Mouse (Mus musculus) ZHBTc4 (cell line): ENCODE measurements around the gene Cacnb3.
A peak's percentile ranks its signal among the peaks of the same experiment; 100 is the strongest.

ENCODE experiments used
- DNase-seq: peaks from one replicate; pipeline ENCODE4 v3.0.0-alpha.2; 2011; ENCODE audit warnings: low read depth, low spot score

The Cacnb3 gene

DNA sequence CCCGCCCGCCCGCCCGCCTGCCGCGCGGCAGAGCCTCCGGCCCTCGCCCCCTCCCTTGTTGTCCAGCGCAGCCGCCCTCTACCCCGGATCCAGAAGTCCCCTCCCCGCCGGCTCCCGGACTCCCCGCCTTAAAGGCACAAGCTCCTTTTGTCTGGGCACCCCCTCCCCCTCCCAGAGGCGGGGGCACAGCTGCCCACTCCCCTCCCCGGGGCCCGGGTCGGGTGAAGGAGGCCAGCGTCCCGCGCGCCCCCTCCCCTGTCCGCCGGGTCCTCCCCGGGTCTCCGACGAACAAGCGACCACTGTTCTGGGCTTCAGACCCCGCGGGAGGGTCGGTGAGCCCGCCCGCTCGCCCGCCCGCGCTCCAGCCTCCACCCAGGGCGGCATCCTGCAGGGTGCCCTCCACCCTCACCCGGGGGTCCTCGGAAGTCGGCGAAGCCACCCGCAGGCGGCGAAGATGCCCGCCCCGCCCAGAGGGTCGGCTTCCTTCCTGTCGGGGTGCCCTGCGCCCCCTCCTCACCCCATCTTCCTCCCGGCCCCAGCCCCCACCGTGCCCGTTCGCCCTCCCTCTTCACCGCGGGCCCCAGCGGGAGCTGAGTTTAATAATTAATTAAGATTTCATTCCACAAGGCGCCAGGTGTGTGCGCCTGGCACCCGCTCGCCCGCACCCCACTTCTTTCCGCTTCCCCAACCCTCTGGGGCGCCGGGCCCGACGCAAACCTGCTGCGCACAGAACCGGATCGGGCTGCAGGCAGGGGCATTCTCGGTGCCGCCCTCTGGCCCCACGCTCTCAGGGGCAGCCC lies 21.1 kb upstream of the Cacnb3 start, which contains the start of gene Adcy6:
Adcy6 (minus strand) TSS at position 746 of the 800 bp plus-strand sequence.
- no peak for DNase-seq

DNA sequence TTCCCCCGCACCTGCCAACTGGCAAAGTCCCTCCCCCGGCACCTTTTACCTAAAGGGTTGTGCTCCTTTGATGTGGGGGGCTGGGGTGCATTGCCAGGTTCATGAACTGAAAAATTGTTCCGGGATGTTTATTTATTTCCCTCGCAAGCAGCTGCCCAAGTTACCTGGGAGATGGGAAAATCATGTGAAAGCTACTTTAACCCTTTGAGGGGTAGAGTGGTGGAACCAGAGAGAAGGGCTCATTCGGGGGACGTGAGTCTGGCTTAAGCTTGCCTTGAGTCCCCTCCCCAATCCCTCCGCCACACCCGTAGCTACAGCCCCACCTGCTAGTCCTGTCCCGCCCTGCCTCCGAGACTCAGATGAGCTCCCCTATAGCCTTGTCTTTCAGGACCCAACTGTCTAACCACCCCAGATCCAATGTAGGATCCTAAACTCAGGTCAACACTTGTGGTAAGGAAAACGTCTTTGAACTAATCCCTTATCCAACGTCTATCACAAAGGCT lies 20.5 kb upstream of the Cacnb3 start:
- no peak for DNase-seq

DNA sequence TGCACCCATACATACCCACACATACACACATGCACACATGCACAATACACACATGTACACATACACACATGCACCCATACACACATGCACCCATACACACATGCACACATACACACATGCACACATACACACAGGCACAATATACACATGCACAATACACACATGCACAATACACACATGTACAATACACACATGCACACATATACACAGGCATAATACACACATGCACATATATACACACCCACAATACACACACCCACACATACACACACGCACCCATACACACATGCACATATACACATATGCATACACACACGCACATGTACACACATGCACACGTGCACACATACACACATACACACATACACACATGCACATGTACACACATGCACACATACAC lies 18.4 kb upstream of the Cacnb3 start:
- DNase-seq = no peak

DNA sequence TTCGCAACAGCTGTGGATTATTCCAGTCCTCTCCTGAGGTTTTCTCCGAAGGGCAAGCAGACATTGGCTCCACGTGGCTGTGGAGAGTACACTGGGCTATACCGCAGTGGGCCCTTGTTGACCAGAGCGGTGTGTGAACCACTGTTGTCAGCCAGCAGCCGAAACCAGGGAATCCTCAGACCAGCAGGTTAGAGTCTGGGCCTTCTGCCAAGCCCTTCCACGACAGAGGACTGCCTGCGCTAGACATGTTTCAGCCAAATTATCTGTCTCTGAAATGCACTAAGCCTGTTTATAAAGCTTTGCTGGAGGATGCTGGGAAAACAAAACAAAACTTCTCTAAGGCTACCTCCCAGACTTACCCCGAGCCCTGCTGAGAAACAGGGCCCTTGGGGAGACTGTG lies 16.1 kb upstream of the Cacnb3 start:
- no peak for DNase-seq

DNA sequence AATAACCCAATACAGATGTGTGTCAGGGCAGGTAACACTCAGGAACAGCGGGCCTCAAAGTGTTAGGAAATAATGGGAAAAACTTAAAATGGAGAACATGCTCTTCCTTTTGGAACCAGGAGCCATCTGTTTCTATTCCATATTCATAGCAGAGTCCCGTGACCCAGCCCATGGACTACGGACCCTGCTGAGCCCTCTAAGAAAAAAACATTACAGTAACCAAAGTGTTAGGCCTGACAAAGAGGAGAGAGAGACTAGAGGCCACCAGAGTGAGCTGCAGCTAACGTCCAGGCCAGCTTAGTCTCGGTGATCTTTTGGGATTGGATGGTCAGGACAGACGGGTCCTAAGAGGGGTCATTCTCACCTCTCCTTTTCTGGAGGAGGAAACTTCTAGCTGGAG lies 15.7 kb upstream of the Cacnb3 start:
- no peak for DNase-seq

DNA sequence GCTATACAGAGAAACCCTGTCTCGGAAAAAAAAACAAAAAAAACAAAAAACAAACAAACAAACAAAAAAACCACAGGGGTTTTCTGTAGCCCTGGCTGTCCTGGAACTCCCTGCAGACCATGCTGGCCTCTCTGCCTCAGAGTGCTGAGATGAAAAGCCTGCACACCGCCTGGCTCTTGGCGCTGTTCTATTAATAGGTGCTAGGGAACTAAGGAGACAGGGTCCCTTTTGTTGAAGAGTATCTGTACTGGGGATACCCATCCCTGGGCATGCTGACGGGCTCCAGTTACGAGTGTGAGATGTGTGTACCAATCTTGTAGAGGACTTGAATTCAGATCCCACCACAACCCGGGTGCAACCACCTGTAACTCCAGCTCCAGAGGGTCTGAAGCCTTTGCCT lies 14.9 kb upstream of the Cacnb3 start:
- no peak for DNase-seq

DNA sequence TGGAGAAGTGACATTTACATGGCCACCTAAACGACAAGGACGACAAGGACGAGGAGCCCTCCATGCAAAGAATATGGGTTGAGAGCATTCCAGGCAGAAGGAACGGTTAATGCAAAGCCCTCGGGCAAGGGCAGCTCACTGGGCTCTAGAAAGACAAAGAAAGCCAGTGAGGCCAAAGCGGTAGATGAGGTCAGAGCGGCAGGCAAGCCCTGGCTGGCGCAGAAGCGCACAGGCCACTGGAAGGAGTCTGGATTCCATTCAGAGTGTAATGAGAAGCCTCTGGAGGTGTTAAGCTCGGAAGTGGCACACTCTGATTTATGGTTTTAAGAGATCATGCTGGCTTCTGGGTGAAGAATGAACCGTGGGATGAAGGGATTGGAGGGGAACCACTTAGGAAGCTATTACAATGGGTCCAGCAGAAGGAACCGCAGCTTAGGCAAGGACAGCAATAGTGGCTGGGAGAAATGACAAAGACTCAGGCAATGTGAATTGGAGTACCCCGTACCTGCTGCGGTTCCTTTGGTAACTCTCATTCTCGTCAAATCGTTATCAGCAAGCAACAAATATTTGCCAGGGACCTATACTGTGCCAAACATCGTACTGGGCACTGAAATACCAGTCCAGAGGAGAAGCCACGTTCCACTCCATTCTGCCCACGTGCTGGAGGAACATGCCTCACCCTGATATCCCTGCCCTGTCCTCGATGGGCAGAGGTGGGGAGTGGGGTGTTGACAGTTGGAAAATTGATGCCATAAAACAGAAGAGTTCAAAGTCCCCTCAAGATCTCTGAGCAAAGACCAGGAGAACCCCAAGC lies 14.1 kb upstream of the Cacnb3 start:
- no peak for DNase-seq

DNA sequence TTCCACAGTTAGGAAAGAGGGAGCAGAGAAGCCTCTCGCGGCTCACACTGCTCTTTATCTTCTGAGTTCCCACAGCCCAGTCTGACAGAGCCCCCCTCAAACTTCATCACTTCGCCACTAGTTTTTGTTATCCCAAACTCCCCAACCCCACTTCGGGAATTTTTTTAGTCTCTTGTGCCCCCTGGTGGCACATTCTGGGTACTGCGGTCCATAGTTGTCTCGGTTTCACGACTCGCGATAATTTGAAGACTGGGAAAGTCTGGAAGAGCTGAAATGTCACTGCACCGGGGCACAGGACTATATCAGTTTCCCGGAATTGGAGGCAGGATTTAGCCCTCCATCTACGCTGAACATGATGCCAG lies 13.5 kb upstream of the Cacnb3 start:
- peak; percentile 88 for DNase-seq

DNA sequence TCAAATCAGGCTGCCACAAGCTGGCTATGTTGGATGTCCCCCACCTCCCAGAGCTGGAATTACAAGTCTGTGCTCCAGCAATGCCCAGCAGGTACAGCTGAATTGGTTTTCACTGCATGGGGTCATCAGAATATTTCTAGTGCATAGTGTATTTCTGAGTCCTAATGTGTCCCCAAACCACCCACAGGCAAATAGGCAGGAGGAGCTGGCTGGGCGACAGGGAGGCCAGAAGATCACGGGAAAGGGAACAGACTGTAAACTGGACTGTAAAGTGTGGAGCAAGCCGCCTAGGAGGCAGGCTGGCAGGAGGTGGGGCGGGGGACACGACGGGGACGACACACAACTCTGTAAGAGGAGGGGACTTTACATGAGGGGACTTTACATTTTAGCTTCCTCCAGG lies 8.4 kb upstream of the Cacnb3 start:
- DNase-seq = no peak

DNA sequence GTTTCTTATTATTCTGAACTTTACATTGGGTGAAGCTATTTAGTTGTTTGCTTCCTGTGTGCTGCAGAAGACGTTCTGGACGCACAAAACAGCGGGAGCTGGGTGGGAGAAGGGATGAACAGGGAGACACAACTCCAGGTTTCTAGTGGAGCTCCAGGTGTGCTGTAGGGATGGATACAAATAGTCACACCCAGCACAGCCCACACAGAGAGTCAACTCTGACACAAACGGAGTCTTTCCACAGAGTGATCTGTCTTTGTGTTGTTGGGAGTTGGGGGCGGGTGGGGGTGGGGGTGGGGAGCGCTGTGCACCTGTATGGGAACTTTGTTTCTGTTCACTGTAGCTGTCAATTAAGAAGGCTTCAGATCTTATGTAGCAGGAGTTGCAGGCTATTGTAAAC lies 7.9 kb upstream of the Cacnb3 start:
- DNase-seq = no peak

DNA sequence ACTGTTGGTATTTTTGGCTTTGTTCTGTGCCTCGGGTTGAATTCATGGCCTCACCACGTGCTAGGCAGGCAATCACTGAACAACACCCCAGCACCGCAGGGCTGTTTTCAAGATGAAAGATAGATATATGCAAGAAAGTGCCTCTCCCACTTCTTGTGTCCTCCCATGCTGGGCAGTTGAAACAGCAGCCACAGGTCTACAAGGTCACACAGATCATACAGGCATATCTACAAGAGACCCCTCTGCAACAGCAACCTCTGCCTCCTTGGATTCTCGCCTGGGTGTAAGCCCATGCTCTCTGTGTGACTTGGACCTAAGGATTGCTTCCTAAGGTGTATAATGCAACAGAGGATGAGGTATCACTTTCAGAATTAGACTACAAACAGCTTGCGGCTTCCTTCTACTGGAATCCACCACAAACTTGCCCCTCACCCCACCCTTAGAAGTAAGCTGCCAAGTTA lies 7.2 kb upstream of the Cacnb3 start:
- DNase-seq = no peak

DNA sequence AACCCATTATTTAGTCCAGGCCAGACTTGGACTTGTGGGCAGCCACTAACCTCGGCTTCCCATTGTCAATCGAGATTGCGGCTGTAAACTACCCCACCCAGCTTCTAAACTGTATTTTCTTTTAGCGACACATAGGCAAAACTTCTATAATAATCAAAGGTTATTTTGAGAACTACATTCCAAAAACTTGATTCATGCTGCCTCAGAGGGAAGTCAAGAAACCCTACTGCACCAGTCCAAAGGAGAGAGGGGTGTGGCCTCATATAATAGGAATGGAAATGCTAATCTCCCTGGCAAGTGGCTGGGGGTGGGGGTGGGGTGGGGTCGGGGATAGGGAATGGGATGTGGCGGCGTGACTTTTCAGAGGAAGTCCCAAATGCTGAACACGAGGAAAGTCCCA lies 4.6 kb upstream of the Cacnb3 start:
- peak; percentile 81 for DNase-seq

DNA sequence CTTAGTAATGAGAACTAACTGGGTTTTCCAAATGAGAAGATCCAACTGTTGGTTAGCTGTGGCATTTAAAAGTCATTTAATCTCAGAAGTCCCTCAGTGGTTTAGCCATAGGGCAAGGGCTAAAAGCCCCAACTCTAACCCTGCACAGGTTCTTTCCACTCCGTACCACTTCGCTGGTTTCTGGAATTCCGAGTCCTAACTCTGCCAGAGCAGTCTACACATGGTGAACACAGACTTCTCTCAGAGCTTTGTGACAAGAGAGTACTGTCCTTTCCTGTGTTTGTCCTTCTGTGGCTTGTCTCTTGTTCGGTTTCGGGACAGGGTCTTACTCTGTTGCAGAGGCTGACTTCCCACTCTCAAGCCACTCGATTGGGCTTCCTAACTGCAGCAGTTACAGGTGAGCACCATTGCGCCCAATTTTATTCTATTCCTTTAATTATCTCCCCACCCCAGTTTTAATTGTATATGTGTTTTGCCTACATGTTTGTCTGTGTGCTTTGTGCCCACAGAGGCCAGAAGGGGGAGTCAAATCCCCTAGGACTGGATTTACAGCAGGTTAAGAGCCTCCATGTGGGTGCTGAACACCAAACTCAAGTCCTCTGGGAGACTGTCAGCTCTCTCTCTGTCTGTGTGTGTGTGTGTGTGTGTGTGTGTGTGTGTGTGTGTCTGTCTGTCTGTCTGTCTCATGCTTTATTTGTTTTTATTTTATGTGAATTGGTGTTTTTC lies 4.0 kb upstream of the Cacnb3 start:
- DNase-seq = peak; percentile 62

DNA sequence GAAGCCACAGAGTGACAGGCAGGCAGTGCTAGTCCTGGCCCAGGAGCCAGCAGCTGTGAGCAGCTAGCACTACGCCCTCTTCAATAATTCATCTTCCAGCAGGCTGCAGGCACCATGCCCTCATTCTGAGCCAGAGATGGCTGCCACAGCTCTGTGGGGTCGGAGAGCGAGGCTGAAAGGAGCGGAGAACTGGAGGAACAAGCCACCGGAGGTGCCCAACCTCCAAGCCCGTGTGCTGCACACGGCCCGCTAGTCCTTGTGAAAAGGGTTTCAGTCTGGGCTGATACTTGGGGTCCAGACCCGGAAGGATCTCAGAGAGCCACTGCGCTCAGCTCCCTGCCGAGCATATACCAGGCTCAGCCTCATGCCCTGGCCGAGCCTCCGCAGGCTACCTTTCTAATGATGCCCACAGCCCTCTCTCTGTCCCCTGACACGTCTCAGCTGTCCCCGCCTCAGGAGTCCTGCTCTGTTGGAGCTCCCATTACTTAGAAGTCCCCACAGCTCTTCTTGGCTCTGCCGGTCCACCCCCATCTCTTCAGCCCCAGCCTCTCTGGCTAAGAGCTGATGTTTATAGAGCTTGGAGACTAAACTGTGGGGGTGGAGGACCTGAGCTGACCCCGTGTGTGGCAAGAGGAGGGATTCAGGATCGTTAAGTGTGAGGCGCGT lies 1.9 kb upstream of the Cacnb3 start:
- peak; percentile 76 for DNase-seq

DNA sequence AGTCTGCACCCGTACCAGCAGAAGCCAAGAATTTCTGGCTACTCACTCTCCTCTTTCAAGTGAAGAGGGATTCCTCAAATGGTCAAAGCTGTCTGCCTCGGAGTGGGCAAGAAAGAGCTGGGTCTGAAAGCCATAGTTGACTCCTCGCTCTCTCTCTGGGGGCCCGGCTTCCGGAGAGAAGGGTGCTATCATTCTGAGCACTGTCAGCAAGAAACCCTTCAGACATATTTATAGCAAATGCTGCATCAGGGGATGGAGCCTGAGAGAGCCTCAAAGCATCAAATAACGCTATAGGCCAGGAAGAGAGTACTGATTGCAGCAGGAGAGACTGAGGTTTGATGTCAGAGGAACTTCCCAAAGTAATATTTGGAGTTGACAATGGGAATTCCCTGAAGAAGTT lies 1.2 kb upstream of the Cacnb3 start:
- no peak for DNase-seq

DNA sequence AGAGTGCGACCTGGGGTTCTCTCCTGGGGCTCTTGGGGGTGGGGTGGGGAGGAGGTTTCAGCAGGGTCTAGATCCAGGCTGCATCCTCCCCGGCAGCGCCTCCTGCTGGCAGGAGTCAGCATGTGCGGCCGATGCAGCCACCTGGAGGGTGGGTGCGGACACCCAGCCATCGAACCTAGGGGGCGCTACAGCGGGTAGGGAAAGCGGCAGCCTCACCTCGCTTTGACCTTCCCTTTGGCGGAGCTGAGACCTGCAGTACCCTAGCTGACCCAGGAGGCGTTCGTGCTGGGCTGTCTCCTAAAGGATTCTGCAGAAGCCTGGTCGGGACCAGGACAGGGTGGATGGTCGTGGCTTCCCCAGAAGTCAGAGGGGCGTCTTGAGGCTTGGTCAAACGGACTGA lies 853 bp downstream of the Cacnb3 start:
- peak; percentile 97 for DNase-seq

DNA sequence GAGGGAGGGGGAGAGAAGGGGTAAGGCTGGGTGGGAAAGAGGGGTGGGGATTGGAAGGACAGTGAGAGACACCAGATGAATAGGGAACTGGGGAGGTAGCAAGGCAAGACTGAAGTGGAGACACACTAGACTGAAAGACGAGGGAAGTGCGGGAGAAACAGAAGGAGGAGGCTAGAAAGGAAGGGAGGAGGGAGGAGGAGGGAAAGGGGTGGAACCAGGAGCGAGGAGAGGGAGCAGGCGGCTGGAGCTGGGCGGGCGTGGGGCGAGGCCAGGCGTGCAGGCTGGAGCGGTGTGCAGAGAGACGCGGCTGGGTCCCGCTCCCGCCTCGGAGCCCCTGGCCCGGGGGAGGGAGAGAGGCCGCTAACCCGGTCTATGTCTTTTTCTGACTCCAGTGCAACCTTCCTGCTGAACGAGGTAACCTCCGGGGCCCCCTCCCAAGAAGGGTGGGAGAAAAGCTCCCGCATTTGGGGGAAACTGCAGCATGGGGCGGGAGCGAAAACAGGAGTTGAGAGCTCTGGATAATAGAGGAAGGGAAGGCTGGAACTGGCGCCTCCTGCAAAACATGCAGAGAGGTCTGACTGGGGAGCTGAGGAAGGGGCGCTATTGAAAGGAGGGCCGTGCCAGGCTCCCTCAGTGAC lies 1.6 kb downstream of the Cacnb3 start:
- DNase-seq = peak; percentile 76

DNA sequence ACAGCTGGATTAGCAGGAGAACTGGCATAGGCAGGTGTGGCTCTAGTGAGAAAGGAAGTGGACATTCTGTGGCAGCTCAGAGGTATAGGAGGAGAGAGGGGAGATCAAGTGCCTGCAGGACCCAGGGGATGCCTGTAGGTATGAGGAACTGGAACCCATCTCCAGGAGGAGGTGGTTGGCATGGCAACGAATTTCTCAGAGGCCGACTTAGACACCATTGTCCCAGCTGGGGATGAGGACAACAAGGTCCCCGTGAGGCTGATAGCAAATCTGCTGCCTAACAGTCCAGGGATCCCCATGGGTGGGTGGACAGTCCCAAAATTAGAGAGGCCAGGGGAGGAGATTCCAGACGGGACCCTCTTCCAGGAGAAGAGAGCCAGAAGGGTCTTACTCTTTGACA lies 2.3 kb downstream of the Cacnb3 start:
- no peak for DNase-seq

DNA sequence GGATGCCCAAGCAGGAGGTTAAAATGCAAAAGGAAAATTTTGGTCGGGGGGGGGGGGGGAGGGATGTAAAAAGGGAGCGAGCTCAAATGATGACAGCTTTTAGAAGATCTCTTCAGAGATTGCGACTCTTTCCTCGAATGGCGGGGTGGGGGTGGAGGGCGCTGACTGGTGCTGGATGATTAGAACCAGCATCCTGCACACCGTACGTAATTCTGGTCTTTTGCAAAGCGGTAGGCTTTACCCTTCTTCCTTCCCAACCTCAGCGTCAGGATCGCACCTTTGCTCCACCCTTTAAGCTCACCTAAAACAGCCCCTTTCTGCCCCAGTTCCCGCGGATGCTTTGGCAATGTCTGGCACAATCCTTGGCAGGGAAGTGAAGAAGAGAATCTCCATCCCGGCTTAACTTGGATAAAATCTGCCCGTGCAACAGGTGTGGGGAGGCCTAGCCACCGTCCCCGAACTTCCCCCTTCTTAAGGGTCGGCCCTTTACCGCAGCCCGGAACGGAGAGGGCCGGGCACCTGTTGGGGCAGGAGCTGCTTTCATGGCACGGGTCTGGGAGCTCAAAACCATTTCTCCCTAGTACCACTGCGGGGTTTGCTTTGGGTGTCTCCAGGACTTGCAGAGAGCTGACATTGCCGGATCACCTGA lies 3.3 kb downstream of the Cacnb3 start:
- no peak for DNase-seq

DNA sequence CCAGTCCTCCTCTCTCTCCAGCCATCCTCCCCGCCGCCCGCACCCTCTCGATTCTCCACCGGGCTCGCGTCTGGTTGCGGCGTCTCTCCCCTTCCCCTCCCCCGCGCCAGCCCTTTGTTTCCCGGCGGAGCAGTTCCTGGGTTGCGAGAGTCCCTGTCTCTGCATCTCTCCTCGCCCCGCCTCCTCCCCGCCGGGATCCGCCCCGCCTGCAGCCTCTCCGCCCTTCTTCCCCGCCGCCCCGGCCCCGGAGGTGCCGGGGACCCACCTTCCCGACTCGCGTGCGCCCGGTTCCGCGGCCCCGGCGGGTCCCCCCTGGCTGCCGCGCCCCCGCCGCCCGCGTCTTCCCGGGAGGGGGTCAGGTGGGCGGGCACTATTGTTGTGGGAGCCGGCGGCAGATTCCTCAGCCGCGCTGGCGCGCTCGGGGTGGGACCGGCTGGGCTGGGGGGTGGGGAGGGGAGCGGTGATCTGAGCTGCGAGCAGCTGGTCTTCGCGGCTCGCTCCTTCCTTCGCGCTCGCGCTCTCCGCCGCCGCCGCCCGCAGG lies 4.0 kb downstream of the Cacnb3 start:
- DNase-seq = peak; percentile 93
